Mouse (Mus musculus) stomach, postnatal 0 days (tissue): ENCODE data around the gene Adgrb3.

Experiments
- CTCF ChIP-seq: IDR thresholded peaks from 2 replicates; pipeline ENCODE4 v1.5.1; 2016; ENCODE audit warnings: antibody characterized with exemption, low read depth, mild to moderate bottlenecking, moderate library complexity
- EP300 ChIP-seq: optimal IDR thresholded peaks from 2 replicates; pipeline ENCODE3; 2016; ENCODE audit warnings: antibody characterized with exemption

DNA sequence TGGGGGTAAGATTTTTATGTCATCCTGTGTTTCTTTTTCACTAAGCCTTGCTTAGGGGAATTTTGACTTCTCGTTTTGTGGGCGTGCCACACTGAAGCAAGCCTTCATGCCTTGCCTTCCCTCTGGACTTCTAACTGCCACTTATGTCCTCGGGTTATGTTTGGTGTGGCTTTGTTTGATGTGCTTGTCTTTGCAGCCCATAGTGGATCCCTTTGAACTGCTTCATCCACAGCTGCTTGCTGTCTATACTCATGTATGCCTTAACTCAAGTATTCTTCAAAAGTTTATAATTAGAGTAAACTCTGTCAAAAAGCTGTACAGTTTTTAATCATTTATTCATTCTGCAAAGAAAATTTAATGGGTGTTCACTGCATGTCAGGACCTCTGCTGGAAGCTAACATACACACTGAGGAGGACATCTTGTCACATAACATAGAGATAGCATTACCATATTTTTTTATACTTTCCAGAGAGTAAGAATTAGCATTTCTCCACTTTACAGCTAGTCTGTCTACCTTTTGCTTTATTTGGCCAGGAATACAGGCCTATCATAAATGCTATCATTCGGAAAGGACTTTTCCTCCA is 748.1 kb downstream of the Adgrb3 start:
- TF ChIP-seq CTCF (no peak), EP300 (no peak)
